Mouse (Mus musculus) spleen, adult 18-20 months (tissue): ENCODE results near the gene Nek3.
A peak's percentile ranks its signal among the peaks of the same experiment; 100 is the strongest.

Experiments used
- DNase-seq, 2 experiments: peaks; one replicate each; pipeline ENCODE4 v3.0.0; 2022; ENCODE audit warnings: mixed read lengths in 2 of 2

The Nek3 gene

DNA sequence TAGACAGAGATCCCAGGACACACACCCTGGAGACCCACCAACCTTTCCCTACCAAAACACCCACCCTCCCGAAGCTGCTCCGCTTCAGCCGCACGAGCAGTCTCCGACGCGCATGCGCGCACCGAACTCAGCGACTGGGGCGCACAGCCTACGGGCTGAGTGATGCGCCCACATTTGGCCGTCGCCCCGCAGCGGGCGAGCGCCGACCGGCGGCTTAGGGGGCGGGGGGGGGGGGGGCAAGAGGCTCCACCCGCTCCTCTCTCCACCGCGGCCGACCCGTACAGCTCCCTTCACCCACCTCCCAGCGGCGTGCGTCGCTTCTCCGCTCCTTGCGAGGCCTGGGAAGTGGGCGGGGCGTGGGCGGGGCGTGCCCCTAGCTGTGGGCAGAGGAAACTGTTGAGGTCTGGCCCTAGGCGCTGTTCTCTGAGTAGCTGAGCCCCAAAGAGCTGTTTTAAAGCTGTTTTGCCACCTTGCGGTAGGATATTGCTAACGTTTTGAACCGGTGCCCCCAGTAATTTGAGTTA, at the start of gene Nek3:
Gene Nek3 (minus strand): TSS at position 356 of the 524 bp plus-strand sequence.
- peak; percentile 67 to 76 for DNase-seq

DNA sequence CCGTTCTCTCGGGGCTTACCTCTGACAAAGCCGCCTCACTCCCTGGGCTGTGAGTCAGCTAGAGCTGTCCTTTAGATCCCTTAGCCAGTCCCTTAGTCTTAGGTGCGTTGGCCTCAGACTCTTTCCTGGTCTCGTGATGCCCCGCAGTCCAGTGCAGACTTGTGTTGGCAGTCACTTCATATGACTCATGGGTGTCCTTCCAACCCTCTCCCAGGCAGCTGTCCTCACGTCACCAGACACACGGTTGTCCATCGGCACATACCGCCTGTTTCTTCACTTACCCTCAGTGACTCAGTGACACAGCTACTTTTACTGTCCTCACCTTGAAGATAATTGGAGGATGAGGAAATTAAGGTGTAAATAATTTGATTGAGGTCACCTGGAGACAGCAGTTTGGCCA, 48.6 kb upstream of the Nek3 start:
- no peak for DNase-seq

DNA sequence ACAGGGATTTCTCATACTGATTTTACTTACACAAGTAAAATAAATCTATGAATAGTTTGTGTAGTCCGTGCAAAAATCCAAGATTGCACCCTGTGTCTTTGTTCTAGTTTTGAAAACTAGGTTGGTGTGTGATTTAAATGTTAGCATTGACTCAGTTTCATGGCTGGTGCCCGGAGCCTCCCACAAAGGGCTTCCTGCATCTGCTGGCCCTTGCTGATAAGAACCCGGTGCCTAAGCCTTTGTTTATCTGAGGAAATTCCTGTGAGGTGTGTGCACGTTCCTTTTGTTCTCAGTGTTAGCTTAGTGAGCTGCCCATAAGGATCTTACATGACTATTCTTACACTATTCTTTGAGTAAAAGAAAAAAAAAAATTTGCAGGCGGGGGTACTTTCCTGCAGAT, 42.8 kb upstream of the Nek3 start:
- DNase-seq = no peak

DNA sequence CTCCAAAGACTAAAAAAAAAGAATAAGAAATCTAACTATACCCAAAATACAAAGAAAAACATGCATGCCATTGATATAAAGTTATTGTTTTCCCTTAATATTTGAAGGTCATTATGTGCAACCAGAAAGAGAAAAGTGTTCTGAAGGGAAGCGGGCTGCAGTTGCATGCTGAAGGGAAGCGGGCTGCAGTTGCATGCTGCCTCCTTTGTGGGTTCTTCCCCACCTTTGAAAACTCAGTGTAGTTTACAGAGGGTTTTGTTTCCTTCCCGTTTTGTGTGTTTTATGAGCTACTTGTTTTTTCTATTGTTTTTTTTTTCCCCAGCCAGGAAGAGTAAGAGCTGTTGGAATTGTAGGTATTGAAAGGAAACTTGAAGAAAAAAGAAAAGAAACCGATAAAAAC, 41.3 kb upstream of the Nek3 start:
- DNase-seq = no peak

DNA sequence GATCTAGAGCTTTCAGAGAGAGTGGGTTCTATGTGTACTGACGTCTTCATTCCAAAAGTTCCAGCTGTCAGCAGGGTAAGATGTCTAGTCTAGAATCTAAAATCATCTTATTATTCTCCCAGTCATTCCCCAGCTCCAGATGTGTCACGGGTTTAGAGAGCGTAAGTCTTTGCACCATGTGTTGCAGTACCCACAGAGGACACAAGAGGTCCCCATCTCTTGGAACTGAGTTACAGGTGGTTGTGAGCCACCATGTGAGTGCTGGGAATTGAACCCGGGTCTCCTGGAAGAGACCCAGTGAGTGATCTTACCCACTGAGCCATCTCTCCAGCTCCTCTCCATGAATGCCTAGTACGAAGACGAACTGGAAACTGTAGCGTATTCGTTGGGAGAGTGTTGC, 33.2 kb upstream of the Nek3 start:
- DNase-seq = no peak

DNA sequence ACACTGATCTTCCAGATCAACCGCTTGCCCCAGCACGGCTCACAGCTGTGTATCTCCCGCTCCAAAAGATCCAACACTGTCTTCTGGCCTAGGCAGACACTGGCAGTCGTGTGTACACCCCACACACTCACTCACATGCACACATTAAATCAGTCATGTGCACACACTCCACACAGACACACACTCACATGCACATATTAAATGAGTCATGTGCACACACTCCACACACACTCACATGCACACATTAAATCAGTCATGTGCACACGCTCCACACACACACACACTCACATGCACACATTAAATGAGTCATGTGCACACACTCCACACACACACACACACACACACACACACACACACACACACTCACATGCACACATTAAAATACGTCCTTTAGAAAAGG, 31.7 kb upstream of the Nek3 start:
- DNase-seq = no peak

DNA sequence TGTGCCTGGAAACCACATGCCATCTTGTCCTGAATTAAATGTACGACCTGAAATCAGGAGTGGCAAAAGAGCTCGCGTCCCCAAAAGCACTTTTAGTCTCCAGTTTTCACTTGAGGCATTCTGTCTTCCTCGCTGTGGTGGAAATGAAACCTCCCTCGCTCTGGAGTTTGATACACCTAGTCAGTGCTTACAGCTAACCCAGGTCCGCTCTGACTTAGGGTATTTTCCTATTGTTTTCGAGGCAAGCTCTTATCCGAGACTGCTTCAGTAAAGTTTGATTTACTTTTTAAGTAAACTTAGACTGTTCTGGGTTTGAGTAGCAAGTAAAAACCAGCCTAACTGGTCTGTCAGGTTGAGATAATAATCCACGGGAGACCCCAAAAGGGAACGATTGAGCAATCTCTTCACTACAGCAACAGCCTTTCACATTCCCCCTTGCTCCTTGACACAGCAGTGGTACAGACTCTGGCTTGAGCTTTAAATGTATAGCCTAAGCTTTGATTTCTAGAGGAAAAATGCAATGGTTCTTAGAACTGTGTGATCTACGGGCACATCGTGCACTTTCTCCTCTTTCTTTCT, 27.3 kb upstream of the Nek3 start:
- DNase-seq = no peak

DNA sequence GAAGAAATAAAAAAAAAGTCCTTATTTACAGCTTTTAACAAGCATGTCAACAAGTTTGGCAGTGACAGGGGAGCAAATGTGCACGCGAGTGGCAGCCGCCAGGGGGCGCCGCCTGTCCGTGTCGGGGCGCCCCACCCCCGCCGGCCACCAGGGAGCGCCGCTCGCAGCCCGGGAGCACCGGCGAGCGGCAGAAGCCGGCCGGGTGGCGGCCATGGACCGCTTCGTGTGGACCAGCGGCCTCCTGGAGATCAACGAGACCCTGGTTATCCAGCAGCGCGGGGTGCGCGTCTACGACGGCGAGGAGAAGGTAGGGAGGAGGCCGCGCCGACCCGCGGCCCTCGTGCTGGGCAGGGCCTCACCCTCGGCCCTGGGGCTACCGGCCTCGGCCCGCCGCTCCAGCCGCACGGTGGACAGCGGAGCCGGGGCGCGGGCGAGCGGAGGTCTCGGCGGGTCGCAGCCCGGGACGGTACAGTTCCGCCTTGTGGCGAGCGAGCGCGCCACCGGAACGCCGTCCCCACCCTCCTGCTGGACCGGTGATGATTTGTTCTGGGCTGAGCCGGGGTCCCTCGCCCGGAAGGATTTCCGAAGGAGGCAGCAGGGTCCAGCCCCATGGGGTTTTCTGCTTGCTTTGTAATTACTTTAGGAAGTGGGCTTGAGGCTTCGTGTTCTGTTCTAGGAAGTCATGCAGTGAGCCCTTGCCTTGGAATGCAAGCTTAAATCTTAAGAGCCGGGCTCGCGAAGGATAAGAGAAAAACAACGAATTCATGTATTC, 26.6 kb upstream of the Nek3 start, which contains the start of gene Vps36:
Gene Vps36 (plus strand): TSS at position 150 of the 772 bp plus-strand sequence.
- peak; percentile 80 to 92 for DNase-seq

DNA sequence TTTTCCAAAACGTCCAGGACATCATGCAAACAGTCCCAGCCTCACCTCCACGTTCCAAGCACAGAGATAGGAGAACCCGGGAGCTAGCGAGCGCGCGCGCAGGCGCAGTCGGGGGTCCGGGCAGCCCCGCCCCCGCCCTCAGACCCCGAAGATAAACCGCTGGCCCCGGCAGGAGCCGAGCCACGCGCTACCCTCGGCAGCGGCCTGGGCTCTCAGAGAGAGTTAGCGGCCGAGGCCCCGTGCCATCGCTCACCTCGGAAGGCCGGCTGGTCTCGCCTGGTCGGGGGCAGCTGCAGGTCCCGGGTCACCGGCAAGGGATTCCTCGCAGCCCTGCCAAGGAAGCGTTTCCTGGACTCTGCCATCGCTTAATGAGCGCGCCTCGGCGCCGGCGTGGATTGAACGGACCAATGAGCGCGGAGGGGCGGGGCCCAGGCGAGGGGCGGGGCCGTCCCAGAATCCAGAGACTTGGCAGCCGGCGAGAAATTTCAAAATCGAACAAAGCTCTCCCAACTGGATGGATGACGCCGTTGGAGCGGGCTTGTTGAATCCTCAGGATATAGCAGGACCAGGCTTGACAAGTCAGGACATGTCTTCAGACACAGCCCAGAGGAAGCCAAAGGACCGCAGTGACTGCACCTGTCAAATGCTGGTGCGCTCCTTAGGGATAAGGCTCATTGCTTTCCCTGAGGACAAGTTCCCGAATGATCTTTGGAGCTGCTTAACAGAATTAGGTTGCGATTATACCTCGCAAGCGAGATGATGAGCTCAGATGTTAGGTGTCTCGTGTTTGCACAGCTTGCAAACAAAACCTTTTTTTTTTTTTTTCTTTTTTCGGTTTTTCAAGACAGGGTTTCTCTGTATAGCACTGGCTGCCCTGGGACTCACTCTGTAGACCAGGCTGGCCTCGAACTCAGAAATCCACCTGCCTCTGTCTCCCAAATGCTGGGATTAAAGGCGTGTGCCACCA, 19.5 kb upstream of the Nek3 start, which contains the start of gene Ckap2:
Gene Ckap2 (minus strand): TSS at position 389 of the 967 bp plus-strand sequence.
- DNase-seq = peak; percentile 70 to 81

DNA sequence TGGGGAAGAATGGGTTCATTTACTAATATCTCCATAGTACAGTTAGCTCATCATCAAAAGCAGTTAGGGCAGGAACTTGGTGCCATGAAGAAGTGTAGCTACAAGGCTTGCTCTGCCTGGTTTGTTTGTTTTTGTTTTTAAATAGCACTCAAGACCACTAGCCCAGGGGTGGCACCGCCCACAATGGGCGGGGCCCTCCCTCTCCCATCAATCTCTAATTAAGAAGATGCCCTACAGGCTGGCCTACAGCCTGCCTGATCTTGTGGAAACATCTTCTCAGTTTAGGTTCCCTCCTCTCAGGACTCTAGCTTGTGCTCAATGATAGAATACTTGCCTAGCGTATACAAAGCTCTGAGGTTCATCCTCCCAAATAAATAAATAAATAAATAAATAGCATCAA, 18.6 kb upstream of the Nek3 start:
- no peak for DNase-seq

DNA sequence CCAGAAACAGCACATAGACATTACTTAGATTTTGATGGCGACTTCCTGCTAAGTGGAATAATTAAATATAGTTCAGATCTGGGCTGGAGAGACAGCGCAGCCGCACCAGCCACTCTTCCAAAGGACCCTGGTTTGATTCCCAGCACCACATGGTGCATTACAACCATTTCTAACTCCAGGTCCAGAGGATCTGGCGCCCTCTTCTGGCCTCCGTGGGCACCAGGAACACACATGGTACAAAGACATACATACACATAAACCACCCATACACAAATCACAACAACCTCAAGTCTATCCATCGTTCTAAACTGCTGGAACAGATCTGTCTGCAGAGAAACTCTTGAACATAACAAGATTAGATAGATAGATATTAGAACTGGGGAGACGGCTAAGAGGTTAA, 9.7 kb upstream of the Nek3 start:
- no peak for DNase-seq

DNA sequence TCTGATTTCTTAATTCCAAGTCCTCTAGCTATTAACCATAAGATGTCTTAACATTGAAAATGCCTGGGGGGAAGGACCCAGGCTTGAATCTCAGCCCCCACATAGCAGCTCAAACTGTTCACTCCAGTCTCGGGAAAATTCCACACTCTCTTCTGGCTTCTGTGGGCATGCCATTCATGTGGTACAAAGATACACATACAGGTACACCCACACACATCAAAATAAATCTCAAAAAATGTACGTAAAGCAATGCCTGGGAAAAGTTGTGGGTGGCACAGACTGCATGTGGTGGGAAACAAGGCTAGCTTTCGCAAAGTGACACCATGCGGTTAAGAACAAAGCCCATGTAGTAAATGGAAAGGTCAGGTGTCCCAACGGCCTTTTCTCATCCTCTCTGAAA, 2.9 kb upstream of the Nek3 start:
- DNase-seq = no peak

DNA sequence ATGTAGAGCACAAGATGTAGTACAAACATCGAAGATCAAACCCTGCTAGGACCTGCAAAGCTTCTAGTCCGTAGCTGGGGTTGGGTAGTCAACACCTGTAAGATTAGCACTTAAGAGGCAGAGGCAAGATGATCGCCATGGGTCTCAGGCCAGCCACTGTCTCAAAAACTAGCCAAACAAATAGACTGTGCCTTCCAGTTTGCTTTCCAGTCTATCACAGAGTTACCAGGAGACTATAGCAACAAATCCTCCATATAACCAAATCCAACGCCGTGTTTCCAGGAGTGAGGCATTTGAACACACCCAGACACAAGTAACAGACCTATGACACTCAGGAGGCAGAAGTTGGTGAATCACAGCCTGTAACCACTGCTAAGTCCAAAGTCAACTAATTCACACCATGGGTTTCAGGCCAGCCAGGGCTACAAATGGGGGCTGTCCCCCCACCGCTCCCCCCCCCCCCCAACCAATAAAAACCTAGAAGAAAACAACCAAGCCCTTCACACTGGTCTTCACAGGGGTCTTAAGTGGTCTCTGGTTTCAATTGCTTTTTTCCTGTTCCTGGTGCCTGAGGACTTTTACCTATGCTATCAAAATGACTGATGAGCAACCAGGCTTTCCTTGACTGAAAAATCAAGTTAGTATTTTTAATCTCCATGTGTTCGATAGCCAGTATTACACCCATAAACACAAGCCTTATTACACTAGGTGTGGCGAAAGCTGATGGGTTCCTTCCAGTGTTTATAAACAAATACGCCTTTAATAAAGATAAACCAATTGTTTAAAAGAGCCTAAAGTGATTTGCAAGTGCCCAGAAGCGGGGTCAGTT, 770 bp downstream of the Nek3 start:
- no peak for DNase-seq

DNA sequence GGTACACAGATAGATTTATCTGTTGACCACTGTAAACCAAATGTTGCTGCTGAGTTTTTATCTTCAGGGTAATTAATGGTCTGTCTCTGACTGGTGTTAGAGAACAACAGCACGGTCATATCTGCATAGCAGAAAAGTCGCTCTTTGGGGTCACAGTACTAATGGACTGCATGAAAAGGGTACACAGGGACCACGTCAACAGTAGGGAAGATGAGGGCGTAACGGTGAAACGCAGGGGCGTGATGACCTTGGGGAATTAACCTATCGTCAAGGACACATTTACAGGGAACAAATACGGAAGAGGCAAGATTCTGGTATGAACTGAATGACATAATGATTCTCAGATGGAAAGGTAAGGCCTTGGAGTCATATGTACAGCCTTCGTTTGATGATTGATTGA, 1.8 kb downstream of the Nek3 start:
- DNase-seq = no peak

DNA sequence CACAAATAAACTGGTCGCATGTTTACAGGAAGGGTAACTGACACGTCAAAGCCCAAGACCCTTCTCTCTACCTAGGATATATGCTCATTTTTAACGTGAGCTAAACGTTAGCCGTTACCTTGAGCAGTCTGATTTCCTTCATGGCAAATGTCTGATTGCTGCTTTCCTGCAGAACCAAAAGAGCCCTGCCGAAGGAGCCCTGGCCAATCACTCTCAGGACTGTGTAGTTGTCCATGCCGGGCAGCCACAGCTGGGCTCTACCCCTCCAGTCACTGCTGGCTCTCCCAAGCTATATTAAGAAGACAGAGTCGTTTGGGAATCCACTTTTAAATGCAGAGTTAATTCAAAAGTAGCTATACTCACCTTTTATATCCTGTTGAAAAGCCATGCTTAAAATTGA, 4.0 kb downstream of the Nek3 start:
- DNase-seq = no peak

DNA sequence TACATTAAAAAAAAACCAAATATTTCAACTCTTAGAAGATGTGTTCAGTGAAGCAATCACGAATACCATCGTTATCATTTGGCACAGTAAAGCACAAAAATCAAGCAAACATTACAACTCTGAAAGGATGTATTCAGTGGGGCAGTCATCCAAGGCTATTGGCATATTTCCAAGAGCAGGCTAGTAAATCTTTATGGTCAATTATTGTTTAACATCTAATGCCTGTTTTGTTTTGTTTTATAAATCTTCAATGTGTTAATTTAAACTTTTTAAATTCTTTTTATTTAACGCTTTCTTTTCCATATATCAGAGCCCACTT, 15.9 kb downstream of the Nek3 start:
- no peak for DNase-seq

DNA sequence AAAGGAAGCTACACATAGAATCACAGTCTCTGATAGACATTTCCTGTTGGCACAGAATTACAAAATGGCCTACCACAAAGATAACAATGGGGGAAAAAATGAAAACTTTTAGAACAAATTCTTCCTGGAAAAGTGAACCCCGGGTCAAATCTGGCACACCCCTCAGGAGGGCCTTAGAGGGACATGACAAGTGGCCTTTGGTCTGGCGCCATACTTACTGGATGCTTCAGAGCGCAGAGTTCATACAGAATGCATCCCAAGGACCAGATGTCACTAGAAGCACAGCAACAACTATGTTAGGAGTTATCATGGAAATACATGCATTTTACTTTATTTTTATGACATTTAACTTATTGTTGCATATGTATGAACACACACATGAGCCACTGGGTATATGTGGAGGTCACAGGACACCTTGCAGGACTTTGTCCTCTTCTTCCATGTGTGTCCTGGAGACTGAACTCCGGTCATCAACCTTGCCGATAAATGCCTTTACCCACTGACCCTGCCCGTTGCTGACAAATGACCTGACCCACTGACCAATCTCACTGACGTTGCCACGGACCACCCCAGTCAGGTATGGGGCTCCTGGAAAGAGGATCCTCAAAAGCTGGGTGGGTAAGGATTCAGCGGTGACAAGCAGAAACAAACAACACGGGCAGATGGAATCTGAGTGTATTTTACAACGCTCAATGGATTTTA, 16.4 kb downstream of the Nek3 start:
- no peak for DNase-seq

DNA sequence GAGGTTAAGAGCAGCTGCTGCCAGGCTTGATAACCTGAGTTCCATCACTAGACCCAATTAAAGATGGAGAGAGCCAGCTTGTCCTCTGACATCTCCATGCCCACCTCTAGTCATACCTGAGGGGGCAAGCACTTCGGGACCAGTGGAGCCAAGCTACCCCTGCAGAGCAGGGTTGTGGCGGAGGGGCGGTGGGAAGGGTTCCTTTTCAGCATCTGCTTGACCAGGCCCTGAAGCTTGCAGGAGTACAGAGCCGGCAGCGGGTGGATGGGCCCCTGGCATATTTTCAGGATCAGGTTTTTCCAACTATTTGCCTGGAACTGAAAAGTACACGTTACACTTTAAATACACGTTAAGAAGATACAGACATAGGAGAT, 17.9 kb downstream of the Nek3 start:
- DNase-seq = no peak

DNA sequence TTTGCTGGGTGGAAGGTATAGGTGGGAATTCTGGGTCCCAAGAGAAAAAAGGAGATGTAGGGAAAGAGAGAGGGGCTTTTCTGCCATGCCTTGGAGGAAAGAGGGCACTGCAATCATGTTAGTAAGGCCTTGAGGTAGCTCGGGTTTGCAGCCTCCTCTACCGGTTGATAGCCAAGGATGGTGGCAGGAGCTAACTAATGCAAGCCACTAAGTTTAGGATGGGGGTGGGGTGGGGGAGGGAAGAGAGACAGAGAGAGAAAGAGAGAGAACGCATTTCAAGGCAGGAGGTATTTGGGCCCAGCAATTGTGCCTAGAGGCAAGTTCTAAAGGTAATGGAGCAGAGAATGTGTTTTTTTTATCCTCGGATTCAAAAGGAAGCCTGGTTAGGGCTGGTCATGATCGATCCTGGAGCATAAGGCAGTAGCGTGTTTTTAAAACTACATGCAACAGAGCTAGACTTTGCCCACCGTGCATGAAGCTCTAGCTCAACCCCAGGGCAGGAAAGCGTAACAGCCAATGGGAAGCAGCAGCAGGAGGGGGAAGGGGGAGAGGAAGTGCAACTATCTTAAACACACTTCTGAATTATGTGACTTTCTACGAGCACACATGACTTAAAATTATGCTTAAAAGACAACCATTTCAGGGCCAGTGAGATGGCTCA, 18.4 kb downstream of the Nek3 start:
- DNase-seq = no peak

DNA sequence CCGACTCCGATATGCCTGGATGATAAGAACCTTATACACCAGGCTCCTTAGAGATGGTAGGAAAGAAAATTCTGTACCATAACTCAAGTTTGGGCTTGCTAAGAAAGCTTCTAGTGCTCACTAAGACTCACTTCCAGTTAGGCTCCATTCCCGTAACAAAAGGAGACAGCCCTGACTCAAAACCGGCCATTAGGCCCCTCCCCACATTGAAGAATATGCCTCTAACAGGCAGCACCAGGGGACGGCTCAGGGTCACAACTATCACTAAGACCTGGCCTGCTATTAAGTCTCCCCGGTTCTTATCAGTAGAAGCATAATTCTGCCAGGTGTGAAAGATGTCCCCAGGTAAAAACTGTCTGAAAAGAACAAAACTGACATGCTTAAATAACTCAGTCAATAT, 20.4 kb downstream of the Nek3 start:
- no peak for DNase-seq

DNA sequence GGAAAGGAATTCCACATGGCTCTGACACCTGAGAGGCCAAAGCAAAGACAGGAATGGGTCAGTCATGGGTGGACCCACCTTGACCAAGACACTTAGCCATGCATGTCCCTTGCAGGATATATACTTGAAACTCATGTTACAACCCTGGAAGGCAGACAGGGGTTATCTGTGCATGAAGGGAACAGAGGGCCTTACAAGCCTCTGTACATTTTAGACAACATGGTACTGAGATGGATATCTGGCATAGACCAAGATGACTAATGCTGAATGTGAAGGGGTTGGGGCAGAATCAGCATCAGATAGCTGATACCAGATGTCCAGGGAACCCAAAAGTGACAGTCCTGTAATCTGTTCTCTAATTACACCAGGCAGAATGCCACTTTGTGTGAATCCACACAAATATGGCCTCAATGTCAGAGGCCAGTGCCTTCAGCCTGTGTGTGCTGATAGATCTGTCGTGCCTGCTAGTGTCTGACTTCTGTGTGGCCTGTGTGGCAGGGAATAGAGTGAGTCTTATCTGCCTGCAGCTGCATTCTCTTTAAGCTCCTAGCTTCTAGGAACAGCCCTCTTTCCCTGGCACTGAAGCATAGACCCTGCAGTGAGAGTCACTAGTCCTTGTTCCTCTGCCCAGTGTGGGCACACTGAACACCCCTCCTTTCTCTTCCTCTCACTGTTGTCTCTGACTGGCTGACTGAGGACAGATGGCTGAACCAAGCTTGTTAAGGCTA, 22.3 kb downstream of the Nek3 start:
- no peak for DNase-seq
